Mouse (Mus musculus): ENCODE results near the gene Rangap1.
A peak's percentile ranks its signal among the peaks of the same experiment; 100 is the strongest.
"Not testable (repeated sequence)": the region's sequence is repeated elsewhere in the genome, so short reads cannot be mapped to it uniquely, and the experiment has no call there.

DNA sequence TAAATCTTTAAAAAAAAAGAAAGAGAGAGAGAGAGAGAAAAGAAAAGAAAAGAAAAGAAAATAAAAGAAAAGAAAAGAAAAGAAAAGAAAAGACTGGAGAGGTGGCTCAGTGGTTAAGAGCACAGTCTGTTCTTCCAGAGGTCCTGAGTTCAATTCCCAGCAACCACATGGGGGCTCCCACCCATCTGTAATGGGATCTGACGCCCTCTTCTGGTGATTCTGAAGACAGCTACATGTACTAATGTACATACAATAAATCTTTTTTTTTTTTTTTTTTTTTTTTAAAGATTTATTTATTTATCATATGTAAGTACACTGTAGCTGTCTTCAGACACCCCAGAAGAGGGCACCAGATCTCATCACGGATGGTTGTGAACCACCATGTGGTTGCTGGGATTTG, 3.0 kb downstream of the Rangap1 start:
- not testable (repeated sequence) for TF ChIP-seq POLR2A (IDR thresholded peaks at IDR 0.05; ENCODE audit: low read depth, low read length); BHLHE40 (IDR thresholded peaks at IDR 0.05; ENCODE audit: low read depth, low read length); EP300 (IDR thresholded peaks at IDR 0.05; ENCODE audit: low read length)
- TF ChIP-seq CTCF (conservative IDR thresholded peaks at IDR 0.05 in 1 of 2, IDR thresholded peaks at IDR 0.05 in 1 of 2; ENCODE audit: low read depth in 2 of 2, low read length in 2 of 2) = peak in 1 of 2 experiments; percentile 52; a peak in 2 of 4 replicates
